ENCODE assay signal across 23 mouse cellular contexts in the genomic region with DNA sequence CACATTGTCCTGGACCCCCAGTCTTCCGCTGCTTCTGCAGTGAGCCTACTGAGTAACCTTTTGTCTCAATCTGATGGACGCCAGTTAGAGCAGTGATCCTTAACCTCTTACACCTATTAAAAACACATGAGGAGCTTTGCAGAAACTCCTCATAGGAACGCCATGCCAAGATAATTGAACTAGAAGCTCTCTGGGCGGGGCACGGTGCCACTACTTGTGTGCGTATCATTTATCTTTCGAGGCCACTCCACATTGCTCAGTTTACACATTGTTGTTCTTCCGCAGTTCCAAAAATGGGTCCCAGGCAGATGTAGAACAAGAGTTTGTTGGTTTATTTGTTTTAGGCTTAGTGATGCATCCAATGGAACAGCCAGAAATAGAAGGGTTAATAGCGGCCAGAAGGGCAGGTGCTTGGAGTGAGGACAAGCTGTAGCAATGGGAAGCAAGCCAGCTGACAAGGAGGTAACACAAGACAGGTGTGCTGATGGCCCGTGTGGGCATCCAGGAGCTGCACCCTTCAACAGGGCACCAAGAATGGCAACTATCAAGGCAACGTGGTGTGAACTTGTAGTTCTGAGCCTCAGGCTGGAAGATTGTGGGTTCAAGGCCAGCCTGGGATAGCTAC. TPM values are rescaled to one million over a fixed set of nuclear protein-coding genes. Genes with fewer than 3 reads are reported as not detected.
DNase-seq lines count a peak whose midpoint lies in the region; ATAC-seq and TF ChIP-seq lines count a peak whose summit lies in the region.
"Had no signal": no experiment of that assay in that cellular context is flagged by ENCODE, and none has a peak within 500 bp of the region (broad histone marks: within the 10 kb centered on the region; RNA-seq: fewer than 3 reads in every experiment).

No protein-coding gene starts in this region.

- H3K9me3 ChIP-seq in hindbrain, postnatal 0 days (ENCODE audit: low read length): no peaks in the 10 kb centered on the region
- no peaks in the 10 kb centered on the region for H3K9me3 ChIP-seq in hindbrain, embryonic 12.5 days (replicated peaks)
- H3K9me3 ChIP-seq in lung, embryonic 14.5 days (ENCODE audit: low read depth, low read length): no peaks in the 10 kb centered on the region
- H3K9me3 ChIP-seq in lung, postnatal 0 days (ENCODE audit: low read length): no peaks in the 10 kb centered on the region
- H3K9me3 ChIP-seq: heart, embryonic 13.5 days; limb, embryonic 10.5 days; limb, embryonic 15.5 days; liver, embryonic 13.5 days; midbrain, embryonic 12.5 days; stomach, embryonic 15.5 days had no signal

- TF ChIP-seq EP300 in lung, postnatal 0 days (IDR thresholded peaks at IDR 0.05): no peak

- DNase-seq in hindbrain, postnatal 0 days (ENCODE audit: low spot score): no peak
- no peak for DNase-seq in lung, embryonic 14.5 days
- no peak for DNase-seq in lung, postnatal 0 days (ENCODE audit: low spot score)
- DNase-seq in kidney, postnatal 10 days: peak; percentile 16
- DNase-seq in kidney, postnatal 36 days: peak; percentile 69 to 77
- no peak for DNase-seq in embryo, embryonic 11 days
- no peak for DNase-seq in layer of hippocampus, postnatal 36 days
- DNase-seq: adrenal gland, postnatal 25 days; B cell, adult 2 months; liver, embryonic 13.5 days; lung, adult 18-20 months; lung, postnatal 14 days; right cerebral cortex, postnatal 14 days; thymus, postnatal 14 days had no signal

- no peak; the same call in 1 of the 2 replicates for ATAC-seq in hindbrain, postnatal 0 days
- no peak for ATAC-seq in hindbrain, embryonic 12.5 days (ENCODE audit: low FRiP score)
- no peak for ATAC-seq in lung, embryonic 14.5 days (ENCODE audit: insufficient read depth)
- ATAC-seq in lung, postnatal 0 days: no peak
- ATAC-seq: intestine, postnatal 0 days had no signal

- no peak overlapping the region; the same call in 1 of the 2 replicates for H3K9ac ChIP-seq in hindbrain, postnatal 0 days (replicated peaks; ENCODE audit: low read length)
- no peak overlapping the region for H3K9ac ChIP-seq in hindbrain, embryonic 12.5 days
- H3K9ac ChIP-seq in lung, embryonic 14.5 days: no peak overlapping the region
- no peak overlapping the region for H3K9ac ChIP-seq in lung, postnatal 0 days (replicated peaks; ENCODE audit: low read depth)
- H3K9ac ChIP-seq: heart, embryonic 13.5 days; limb, embryonic 15.5 days; liver, embryonic 13.5 days; midbrain, embryonic 12.5 days; stomach, embryonic 15.5 days had no signal

- 0 out of 2 replicates have a peak overlapping the region, but pooled peaks have one; percentile 21 for H3K4me2 ChIP-seq in hindbrain, postnatal 0 days (ENCODE audit: low read depth, low read length)
- H3K4me2 ChIP-seq in hindbrain, embryonic 12.5 days (replicated peaks): no peak overlapping the region
- H3K4me2 ChIP-seq in lung, embryonic 14.5 days: no peak overlapping the region
- H3K4me2 ChIP-seq in lung, postnatal 0 days (replicated peaks; ENCODE audit: low read depth, low read length): no peak overlapping the region
- H3K4me2 ChIP-seq: heart, embryonic 13.5 days; limb, embryonic 15.5 days; liver, embryonic 13.5 days; stomach, embryonic 15.5 days had no signal

- TF ChIP-seq CTCF in hindbrain, postnatal 0 days (IDR thresholded peaks at IDR 0.05; ENCODE audit: low read depth): no peak
- no peak for TF ChIP-seq CTCF in lung, embryonic 14.5 days (IDR thresholded peaks at IDR 0.05; ENCODE audit: low read depth)
- TF ChIP-seq CTCF in lung, postnatal 0 days (IDR thresholded peaks at IDR 0.05): no peak

- H3K27ac ChIP-seq in hindbrain, postnatal 0 days: peak overlapping the region; percentile 68; the same call in 1 of the 2 replicates
- H3K27ac ChIP-seq in hindbrain, embryonic 12.5 days: no peak overlapping the region
- H3K27ac ChIP-seq in lung, embryonic 14.5 days (ENCODE audit: low read depth): 0 out of 2 replicates have a peak overlapping the region, but pooled peaks have one; percentile 72
- no peak overlapping the region for H3K27ac ChIP-seq in lung, postnatal 0 days (ENCODE audit: low read length)
- H3K27ac ChIP-seq: heart, adult 2 months; heart, embryonic 13.5 days; limb, embryonic 10.5 days; limb, embryonic 15.5 days; liver, embryonic 13.5 days; midbrain, embryonic 12.5 days had no signal

- no peaks in the 10 kb centered on the region for H3K36me3 ChIP-seq in hindbrain, postnatal 0 days (ENCODE audit: insufficient read depth, low read length)
- no peaks in the 10 kb centered on the region for H3K36me3 ChIP-seq in hindbrain, embryonic 12.5 days
- no peaks in the 10 kb centered on the region for H3K36me3 ChIP-seq in lung, embryonic 14.5 days (ENCODE audit: insufficient read depth)
- H3K36me3 ChIP-seq in lung, postnatal 0 days (ENCODE audit: insufficient read depth, low read length): no peaks in the 10 kb centered on the region
- H3K36me3 ChIP-seq: heart, embryonic 13.5 days; limb, embryonic 10.5 days; limb, embryonic 15.5 days; liver, embryonic 13.5 days; midbrain, embryonic 12.5 days; stomach, embryonic 15.5 days had no signal

- no peaks in the 10 kb centered on the region for H3K27me3 ChIP-seq in hindbrain, postnatal 0 days (ENCODE audit: insufficient read depth, low read length)
- no peaks in the 10 kb centered on the region for H3K27me3 ChIP-seq in hindbrain, embryonic 12.5 days
- no peaks in the 10 kb centered on the region for H3K27me3 ChIP-seq in lung, embryonic 14.5 days (ENCODE audit: insufficient read depth, low read length)
- no peaks in the 10 kb centered on the region for H3K27me3 ChIP-seq in lung, postnatal 0 days (replicated peaks; ENCODE audit: insufficient read depth, low read length)
- H3K27me3 ChIP-seq: heart, embryonic 13.5 days; limb, embryonic 15.5 days; midbrain, embryonic 12.5 days; stomach, embryonic 15.5 days had no signal

- H3K4me3 ChIP-seq in hindbrain, postnatal 0 days (ENCODE audit: low read length): no peak overlapping the region
- H3K4me3 ChIP-seq in hindbrain, embryonic 12.5 days: no peak overlapping the region
- no peak overlapping the region for H3K4me3 ChIP-seq in lung, embryonic 14.5 days (ENCODE audit: low read depth, low read length)
- H3K4me3 ChIP-seq in lung, postnatal 0 days (ENCODE audit: low read depth, low read length): no peak overlapping the region
- H3K4me3 ChIP-seq: erythroblast, embryonic 14.5 days; heart, adult 2 months; heart, embryonic 13.5 days; limb, embryonic 10.5 days; limb, embryonic 15.5 days; liver, embryonic 13.5 days; midbrain, embryonic 12.5 days; stomach, embryonic 15.5 days had no signal

- no peaks in the 10 kb centered on the region for H3K4me1 ChIP-seq in hindbrain, postnatal 0 days (ENCODE audit: insufficient read depth, low read length)
- peaks cover 11% of the 10 kb centered on the region for H3K4me1 ChIP-seq in hindbrain, embryonic 12.5 days
- peaks cover 13% of the 10 kb centered on the region; the same call in 1 of the 2 replicates for H3K4me1 ChIP-seq in lung, embryonic 14.5 days (ENCODE audit: insufficient read depth)
- H3K4me1 ChIP-seq in lung, postnatal 0 days (ENCODE audit: insufficient read depth, low read depth, low read length): no peaks in the 10 kb centered on the region; the same call in 1 of the 2 replicates
- H3K4me1 ChIP-seq: liver, embryonic 13.5 days had no signal

- WGBS in hindbrain, postnatal 0 days: 74% methylated on average over 11 of the region's 11 CpGs
- WGBS in hindbrain, embryonic 12.5 days: 78% methylated on average over 11 of the region's 11 CpGs
- 76% methylated on average over 11 of the region's 11 CpGs for WGBS in lung, embryonic 14.5 days
- 74% methylated on average over 11 of the region's 11 CpGs for WGBS in lung, postnatal 0 days

RNA-seq across cellular contexts. Expression of gene Adm, which starts 11.9 kb away (rescaled TPM):
- total RNA-seq in hindbrain, postnatal 0 days (2014; rRNA removed): 2.1 and 2.2 TPM in 2 replicates
- polyA plus RNA-seq in hindbrain, postnatal 0 days (2015; fragmentation: Nextera tagmentation; extraction: Ambion mirVana): 4.2 and 6.0 TPM in 2 replicates
- 4.0 and 4.2 TPM in 2 replicates for polyA plus RNA-seq in hindbrain, embryonic 12.5 days (2016; fragmentation: Nextera tagmentation; extraction: Ambion mirVana)
- 2.3 and 2.5 TPM in 2 replicates for polyA plus RNA-seq in lung, embryonic 14.5 days (2014; fragmentation: Nextera tagmentation; extraction: Ambion mirVana)
- 4.8 and 7.8 TPM in 2 replicates for polyA plus RNA-seq in lung, postnatal 0 days (2015; fragmentation: Nextera tagmentation; extraction: Ambion mirVana)
- 1 to 10 TPM; 1.8 to 2.4 TPM for total RNA-seq in layer of hippocampus, postnatal 36 days (2021)
- polyA plus RNA-seq: erythroblast, embryonic 14.5 days had no signal

RNA-seq across cellular contexts. Expression of gene Sbf2, which starts 24.7 kb away (rescaled TPM):
- 55.0 and 70.5 TPM in 2 replicates for total RNA-seq in hindbrain, postnatal 0 days (2014; rRNA removed)
- polyA plus RNA-seq in hindbrain, postnatal 0 days (2015; fragmentation: Nextera tagmentation; extraction: Ambion mirVana): 40.3 and 42.9 TPM in 2 replicates
- polyA plus RNA-seq in hindbrain, embryonic 12.5 days (2016; fragmentation: Nextera tagmentation; extraction: Ambion mirVana): 56.0 and 61.8 TPM in 2 replicates
- polyA plus RNA-seq in lung, embryonic 14.5 days (2014; fragmentation: Nextera tagmentation; extraction: Ambion mirVana): 43.2 and 45.4 TPM in 2 replicates
- 23.3 and 25.7 TPM in 2 replicates for polyA plus RNA-seq in lung, postnatal 0 days (2015; fragmentation: Nextera tagmentation; extraction: Ambion mirVana)
- 10 to 100 TPM; 71.2 to 91.3 TPM for total RNA-seq in layer of hippocampus, postnatal 36 days (2021)
- polyA plus RNA-seq: erythroblast, embryonic 14.5 days had no signal

Comparison
In these comparisons a context has a peak if more than half of its experiments do, and no peak if none do; other contexts are left out.
1. H3K27ac ChIP-seq: peak in hindbrain, postnatal 0 days (single experiment) and lung, embryonic 14.5 days (single experiment); none in hindbrain, embryonic 12.5 days (single experiment) and lung, postnatal 0 days (single experiment).
2. DNase-seq: peak in kidney, postnatal 10 days (single experiment) and kidney, postnatal 36 days (2 of 2); none in hindbrain, postnatal 0 days (single experiment), lung, embryonic 14.5 days (single experiment), lung, postnatal 0 days (single experiment), embryo, embryonic 11 days (single experiment) and layer of hippocampus, postnatal 36 days (0 of 2).